Mouse (Mus musculus) regulatory T cell (primary cell): ENCODE results near the gene Hrasls5.

Experiments used
- in situ Hi-C: fragments of 300-600 bp; cut with MboI, MseI; formaldehyde crosslinking; loops from one replicate; pipeline ENCODE4 v1.15.1; 2025; ENCODE audit warnings: high pct_unique_total_duplicates

The Hrasls5 gene

GRCm38 (mm10) chr19:7606801-7607689 is 5.3 kb upstream of the Hrasls5 start, which contains the start of gene Lgals12:
Gene Lgals12, minus strand, starts transcription at chr19:7607193.
- in situ Hi-C loops, result loop anchor here (10.0 kb wide), 1 partner anchor 352 kb away; no protein-coding TSS in a partner anchor

- in situ Hi-C loops, result loop anchor here (10.0 kb wide), 1 partner anchor 353 kb away; no protein-coding TSS in a partner anchor
These were observed 4.6 kb upstream of the Hrasls5 start for GRCm38 (mm10) chr19:7607690-7608201.

DNA sequence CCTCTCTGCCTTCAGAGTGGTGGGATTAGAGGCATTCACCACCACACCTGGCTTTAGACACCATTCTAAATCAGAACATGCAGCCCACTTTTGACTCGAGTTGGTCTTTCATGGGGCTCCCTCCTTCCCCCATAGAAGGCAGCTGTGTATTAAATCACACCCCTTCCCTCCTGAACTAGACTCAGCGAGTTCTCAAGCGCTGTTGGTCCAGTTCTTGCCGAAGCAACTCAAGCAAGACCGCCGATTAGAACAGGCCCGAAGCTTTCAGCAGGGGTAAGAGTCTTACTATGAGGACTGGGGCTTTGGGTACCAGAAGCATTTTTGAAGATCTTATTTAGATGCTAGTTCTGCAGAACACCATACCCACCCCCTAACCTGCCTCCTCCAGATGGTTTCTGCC is 810 bp downstream of the Hrasls5 start:
- in situ Hi-C loops, result no loop called here

DNA sequence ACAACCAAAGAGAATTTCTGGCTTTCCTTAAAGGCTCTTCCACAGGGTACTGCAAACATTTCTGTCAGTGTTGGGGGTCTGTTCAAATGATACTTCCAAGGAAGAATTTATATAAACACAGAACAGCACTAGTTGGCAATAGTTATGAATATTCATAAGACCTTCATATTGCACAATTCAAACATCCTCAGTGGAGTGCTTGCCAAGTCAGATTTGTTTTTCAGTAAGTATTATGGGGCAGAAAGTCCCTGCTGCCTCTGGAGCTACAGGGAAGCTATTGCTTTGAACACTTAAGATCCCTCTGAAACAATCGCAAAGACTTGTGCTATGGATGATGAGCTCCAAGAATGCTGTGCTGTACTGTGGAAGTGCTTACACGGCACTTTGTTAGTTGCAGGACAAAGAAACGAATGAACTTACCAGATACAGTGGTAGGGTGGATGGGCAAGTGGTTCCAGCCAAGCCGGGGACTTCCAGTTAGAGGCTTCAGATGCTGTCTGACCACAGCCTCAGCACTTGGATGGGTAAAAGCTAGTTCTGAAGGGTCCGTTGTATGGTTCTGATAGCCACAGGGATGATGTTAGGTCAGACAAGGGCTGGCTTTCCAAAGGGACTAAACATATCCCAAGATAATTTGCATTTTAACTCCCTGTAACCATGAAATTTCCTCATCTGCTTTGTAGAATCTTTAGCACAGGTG is 4.0 kb downstream of the Hrasls5 start:
- in situ Hi-C loops, result no loop called here

DNA sequence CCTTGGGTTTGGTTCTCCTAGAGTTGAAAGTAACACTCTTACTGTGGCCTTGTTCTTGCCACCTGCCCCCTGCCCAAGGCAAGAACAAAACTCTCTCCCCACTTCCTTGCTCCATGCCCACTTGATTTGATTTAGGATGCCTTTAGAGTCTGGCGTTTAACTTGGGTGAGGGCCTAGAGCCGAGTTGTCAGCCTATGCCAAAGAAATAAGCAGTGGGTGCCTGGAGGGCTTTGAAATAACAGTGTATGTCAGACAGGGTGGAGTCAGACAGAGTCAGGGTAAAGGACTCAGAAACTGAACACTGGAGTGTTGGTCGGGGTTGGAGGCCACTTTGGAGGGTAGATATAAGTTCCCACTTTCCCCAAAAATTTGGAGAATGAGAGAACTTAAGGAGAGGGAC is 4.7 kb downstream of the Hrasls5 start:
- in situ Hi-C loops, result no loop called here

GRCm38 (mm10) chr19:7617696-7618095 is 5.4 kb downstream of the Hrasls5 start:
- in situ Hi-C loops, result no loop called here

DNA sequence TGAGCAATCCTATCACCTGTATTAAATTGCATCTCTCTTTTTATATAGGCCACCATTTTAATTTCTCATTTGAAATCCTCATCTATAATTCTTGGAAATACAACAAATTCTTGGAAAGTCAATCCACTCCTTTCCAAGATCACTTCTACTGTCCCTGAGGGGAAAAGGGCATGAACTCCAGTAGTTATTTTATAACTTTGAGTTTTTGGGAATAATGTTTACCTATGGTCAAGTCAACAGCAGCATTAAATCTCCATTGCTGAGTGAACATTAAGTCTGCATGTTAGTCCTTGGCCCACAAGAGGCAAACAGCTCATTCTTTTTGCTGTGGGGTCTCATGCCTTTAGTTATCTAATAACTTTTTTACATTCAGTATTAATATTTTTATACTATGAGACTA is 20.7 kb downstream of the Hrasls5 start:
- in situ Hi-C loops, result no loop called here

GRCm38 (mm10) chr19:7633786-7634185 is 21.4 kb downstream of the Hrasls5 start:
- in situ Hi-C loops, result no loop called here

DNA sequence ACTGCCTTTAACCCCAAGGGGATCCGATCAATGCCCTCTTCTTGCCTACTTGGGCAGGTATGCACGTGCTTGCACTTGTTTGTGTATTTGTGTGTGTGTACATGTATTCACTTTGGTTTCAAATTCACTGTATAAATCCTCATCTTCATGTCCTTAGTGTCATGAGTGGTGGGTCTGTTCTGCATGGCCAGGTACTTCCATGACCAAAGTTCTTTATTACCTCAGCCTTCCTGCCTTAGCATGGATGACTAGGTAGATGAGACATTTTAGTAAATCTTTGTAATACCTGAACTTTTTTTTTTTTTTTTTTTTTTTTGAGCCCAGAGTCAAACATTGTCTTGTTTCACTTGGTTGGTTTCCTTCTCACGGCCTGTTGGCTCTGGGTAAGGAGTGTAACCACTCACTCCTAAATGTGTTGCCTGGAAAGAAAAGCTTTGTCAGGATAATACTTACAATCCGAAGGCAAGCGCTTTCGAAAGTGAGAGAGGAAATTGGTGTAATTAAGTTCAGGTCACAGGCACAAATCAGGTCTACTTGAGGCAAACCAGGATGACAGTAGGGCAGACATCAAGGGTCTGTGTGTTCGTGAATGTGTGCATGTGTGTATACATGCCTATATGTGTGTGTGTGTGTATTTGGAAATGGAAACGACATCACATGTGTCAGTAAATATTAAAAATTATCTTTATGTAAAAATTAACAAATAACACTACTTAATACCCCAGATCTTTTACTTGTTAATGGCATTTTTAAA is 36.7 kb downstream of the Hrasls5 start:
- in situ Hi-C loops, result no loop called here

GRCm38 (mm10) chr19:7672033-7672432 is 59.7 kb downstream of the Hrasls5 start:
- in situ Hi-C loops, result no loop called here

DNA sequence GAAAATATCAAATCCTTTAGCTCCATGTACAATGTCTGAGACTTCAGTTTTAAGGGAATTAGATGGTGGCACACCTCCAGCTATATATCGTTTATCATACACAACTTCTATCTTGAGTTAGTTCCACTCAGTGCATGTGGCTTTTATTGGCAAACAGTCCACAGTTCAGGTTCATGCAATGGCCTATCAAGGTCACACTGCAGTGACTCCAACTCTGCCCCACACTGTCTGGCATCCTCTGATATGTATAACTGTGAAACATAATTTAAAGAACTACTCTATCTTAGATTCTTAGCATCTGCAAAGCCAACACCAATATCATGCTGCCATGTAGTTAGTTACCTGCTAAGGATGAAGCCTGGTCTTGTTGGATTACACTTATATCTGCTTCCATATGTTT is 75.6 kb downstream of the Hrasls5 start:
- in situ Hi-C loops, result no loop called here
